Mouse (Mus musculus): ENCODE measurements at regions not wholly inside any gene's neighbourhood (a gene's known extent, or its start where the extent isn't known, plus 50 kb on each side); places are given as distances from the start of the nearest gene placed in this dataset.

DNA sequence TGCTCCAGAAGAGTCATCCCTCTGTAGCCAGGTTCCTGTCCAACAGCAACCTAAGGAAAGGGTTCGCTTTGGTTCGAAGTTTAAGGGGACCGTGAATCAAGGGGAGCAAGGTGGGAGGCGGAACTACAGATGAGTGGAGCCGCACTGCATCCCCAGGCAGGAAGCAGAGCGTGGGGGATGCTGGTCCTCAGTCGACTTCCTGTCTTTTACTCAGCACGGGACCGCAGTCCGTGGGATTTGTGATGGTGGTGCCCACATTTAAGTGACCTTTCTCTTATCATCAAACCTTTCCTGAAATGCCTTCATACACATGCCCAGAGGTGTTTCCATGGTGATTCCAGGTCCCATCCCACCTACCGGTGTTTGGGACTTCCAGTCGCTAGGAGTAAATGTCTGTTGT lies 278.2 kb downstream of the 3100002H09Rik start:
- intact Hi-C loops (cut with DNase I), result no loop called here
- DNase-seq, result no peak

DNA sequence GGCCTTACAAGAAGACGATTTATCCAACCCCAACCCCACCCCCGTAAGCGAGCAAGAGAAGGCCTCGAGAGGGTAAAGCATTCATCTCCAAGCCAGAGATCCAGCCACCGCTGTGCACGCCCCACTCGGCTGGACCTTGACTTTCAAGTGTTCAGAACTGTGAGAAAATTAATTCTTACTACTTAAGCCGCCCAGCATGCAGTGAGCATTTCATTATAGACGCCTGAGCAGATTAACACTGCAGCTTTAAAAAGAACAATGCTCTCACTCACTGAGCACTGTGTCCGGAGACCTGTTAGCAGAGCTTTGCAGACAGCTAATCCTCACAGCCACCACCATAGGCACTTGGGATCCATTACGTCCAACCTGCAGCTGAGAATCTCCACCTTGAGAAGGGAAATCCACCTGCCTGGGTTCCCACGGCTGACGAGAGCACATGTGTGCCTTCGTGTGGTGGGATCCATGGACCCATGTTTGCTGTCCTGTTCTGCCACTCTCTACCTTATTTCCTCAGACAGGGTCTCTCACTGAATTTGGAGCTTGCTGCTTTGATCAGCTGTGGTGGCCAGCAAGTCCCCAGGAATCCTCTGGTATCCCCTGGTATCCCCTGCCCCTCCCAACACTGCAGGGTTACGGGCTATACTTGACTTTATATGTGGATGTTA lies 281.4 kb downstream of the 3100002H09Rik start:
- intact Hi-C loops (cut with DNase I), result no loop called here
- no peak for DNase-seq

DNA sequence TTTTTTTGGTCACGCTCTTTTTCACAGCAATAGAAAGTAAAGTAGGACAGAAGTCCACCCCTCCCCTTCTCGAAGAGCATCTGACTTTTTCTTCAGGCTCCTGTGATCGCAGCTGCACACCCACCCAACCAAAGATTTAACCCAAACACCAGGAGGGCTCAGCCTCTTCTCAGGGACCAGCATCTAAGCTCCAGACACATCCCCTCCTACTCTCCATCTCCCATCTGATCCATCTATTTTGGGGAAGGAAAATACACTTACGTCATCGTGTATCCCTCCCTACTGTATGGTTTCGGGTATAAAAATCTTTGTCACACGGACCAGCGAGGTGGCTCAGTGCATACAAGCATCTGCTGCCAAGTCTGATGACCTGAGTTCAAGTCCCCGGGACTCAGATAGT lies 284.3 kb downstream of the 3100002H09Rik start:
- no peak for DNase-seq
- intact Hi-C loops (cut with DNase I), result no loop called here

DNA sequence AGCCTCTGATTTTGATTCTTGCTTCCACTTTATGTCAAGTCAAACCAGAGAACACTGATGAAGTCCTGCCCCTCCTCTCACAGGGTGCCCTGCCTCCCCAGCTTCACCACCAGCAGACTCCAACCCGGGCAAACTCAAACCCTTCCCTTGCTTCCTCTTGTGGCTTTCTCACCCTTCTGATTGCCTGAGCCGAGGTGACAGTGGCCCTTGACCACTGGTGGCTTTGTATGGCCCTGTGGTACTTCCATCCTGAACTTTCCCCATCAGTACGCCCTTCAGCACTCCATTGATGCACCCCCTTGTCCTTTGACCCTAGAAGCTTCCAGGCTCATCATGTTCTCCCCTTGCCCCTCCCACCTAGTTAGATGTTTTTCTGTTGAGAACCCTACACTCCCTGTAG lies 287.0 kb downstream of the 3100002H09Rik start:
- intact Hi-C loops (cut with DNase I), result no loop called here
- DNase-seq, result no peak

DNA sequence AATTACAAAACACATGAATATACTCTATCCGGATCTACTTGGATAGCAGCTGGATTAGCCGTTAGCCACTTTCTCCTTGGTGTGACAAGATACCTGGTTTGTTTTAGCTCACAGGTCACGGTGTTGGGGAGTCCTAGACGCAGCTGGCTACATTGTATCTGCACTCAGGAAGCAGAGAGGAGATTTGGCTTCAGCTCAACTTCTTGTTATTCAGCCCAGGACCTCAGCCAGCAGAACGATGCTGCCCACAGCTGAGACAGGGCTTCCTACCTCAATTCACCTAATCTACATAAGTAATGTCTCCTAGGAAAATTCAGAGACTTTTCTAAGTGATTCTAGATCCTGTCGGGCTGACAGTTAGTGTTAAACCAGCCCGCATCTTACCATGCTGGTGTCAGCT lies 289.4 kb downstream of the 3100002H09Rik start:
- intact Hi-C loops (cut with DNase I), result no loop called here
- DNase-seq, result no peak

DNA sequence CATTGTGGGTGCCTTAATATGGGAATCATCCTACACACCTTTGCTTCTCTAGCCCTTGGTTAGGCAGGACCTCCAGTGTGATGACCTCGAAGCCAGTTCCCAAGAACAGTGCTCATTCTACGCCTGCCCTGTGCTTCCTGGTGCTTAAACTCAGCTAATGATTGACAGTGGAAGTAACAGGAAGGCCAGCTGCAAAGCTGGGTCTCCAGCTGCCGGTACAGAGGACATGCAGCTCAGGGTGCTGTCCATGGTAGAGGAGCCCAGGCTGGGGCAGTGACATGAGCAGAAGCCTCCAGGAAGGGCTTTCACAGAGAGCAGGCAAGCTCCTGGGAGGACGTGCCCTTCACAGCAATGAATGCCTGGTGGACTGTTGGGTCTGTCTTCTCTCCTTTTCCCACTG lies 293.6 kb downstream of the 3100002H09Rik start:
- DNase-seq, result no peak
- intact Hi-C loops (cut with DNase I), result no loop called here

DNA sequence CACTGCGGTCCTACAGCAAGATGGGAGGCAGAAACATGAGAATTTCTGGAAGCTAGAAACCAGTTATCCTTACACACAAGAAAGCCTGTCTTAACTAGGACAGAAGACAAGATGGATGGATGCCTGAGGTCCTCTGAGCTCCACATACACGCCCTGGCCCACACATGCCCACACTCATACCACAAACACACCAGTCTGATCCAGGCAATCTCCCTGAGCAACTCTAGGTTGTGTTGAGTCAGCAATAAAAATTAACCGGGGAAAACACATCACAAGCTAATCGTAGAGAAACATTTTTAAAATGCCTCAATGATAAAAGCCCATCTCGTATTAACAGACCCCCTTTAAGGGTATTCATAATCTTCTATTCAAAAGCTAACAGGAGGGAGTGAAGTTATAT lies 298.9 kb downstream of the 3100002H09Rik start:
- DNase-seq, result no peak
- intact Hi-C loops (cut with DNase I), result no loop called here

DNA sequence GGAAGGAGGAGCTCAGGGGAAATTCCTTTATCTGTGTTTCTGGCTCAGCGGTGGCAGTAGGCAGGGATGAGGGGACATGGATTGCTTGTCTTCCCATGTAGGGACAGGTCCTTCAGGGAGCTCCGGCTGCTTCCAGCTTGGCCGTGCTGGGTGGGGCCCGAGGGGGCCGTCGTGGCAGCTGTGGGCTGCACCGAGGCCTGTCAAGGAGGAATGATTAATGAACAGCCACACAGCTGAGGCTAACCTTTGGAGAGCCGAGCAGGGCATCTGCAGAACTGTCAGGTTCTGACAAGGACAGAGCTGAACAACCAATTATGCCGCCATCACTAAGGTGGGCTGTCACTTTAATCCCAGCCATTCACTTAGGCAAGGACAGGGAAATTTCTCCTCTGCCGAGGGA lies 300.0 kb downstream of the 3100002H09Rik start:
- no peak for DNase-seq
- intact Hi-C loops (cut with DNase I), result no loop called here

DNA sequence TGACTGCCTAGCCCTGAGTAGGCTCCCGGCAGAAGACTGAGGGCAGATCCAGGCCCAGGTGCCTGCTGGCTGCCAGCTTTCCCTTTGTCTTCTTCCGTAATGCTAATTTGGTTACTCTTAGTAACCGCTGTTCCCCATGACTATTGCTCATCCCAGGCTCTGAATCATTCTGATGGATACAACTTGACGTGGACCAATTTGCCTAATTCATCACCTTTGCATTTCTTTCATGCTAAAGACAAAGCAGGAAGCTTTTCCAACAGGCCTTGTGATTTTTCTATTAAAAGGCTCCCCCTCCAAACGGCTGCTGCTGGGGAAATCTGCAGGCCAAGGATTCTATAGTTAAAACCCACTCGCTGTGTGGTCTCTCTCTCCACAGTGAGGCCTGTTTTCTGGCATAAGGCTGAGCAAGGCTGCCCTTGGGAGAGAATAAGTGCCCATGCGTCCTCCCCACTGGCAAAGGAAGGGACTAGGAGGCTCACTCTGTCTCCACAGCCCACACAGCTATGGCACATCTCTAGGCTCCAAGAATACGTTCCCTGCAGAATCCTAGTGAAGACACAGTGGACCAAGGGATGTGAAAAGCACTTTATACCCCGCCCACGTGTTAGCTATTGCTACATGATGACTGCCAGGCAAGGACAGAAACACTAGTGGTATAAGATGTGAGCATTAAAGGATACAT lies 304.6 kb downstream of the 3100002H09Rik start:
- peak; percentile 31 for DNase-seq
- intact Hi-C loops (cut with DNase I), result no loop called here

DNA sequence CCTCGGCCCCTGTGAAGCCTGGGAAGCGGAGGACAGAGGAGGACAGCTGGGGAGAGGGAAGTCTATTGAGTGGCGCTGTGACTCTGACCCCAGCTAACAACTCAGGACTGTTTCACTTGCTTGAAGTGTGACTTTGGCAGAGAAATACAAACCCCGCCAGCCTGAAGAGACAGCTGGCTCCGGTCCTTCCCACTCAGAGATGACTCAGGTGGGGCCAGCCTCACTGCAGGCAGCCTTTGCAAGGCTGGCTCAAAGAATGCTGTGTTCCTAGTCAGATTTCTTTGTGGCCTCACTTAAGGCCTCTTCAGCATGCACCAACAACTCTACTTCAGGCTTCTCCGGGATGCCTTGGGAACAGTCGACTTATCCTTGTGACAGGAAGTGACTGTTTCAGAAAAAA lies 307.7 kb downstream of the 3100002H09Rik start:
- intact Hi-C loops (cut with DNase I), result no loop called here
- DNase-seq, result no peak

DNA sequence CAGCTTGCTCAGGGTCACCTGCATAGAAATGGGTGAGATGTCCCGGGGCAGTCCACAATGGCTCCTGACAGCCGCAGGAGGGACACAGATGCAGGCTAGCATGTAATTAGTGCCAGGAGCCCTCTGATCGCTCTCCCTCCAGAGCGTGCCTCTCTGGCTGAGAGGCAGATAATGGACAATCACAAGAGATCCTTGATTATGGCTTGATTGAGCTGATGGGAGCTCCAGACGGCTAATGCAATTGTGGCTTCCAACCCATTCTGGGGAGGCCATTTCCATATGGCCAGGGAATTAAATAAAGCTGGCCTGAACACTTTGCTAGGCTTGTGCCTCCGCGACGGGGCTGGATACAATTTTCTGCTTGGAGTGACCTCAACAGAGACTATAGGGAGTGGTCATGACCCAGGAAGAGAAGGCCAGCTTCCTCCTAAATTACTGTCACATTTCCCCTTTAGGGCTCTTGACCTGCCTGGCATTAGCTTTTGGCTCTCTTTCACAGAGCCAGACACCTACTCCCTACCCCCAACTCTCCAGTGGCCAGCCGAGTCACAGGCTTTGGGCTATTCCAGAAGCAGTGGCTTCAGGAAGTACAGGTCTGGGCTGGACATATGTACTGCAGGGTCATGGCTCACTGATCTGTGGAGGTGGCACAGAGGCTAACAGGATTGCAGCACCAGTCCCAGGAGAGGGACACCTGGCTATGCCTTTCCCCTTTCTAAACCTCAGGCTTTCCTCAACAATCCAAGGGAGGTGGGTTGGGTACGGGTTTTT lies 311.8 kb downstream of the 3100002H09Rik start:
- no peak for DNase-seq
- intact Hi-C loops (cut with DNase I), result no loop called here

DNA sequence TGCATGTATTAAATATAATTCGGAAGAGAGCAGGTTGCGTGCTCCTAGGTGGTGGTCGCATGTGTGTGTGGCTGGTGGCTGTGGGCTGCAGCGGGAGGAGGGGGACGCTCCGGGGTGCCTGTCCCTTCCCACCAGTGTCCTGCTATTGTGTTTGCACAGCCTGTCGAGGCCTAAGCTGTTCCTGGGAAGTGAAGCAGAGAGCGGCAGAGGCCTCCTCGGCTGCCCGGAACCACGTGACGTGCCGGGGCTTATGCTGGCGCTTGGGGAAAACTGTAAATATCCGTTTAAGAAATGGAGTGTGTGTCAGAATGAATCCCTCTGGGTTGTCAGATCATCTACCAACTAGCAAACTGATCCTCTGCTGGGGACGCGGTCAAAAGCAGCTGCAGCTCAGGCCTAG lies 318.3 kb downstream of the 3100002H09Rik start:
- intact Hi-C loops (cut with DNase I), result no loop called here
- DNase-seq, result peak; percentile 21

DNA sequence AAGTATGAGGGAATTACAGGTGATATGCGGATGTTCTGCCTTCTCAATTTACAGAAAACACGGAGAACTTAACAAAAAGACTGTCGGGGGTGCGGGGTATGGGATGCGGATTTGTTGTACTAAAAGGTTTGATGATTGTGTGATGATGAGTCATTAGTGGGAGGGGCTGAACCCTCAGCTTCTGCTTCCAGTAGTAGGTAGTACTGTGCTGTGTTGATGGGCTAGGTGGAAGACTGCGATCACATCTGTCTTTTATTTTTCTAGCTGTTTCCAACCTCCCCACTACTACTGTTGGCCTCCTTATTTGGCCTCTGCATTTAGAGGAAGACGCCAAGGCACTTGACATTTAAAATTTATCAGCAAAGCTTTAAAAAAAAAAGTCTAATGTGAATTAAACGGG lies 318.8 kb downstream of the 3100002H09Rik start:
- DNase-seq, result no peak
- intact Hi-C loops (cut with DNase I), result no loop called here

DNA sequence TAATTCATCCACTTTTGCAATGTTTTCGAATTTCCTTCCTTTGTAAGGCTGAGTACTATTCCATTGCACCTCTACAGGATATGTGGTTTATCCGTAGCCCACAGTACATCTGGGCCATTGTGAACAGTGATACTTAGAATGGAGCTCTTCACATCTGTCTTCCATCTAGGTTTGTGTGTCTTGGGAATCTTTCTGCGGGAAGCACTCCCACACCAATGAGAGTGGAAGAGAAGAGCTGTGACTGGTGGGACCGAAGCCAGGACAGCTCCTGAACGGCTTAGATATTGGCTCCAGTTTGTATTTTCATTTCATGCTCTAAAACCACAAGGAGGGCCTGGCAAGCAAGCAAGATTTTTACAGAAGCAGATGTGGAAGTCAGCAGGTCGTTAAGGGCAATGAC lies 323.1 kb downstream of the 3100002H09Rik start:
- intact Hi-C loops (cut with DNase I), result no loop called here
- no peak for DNase-seq

DNA sequence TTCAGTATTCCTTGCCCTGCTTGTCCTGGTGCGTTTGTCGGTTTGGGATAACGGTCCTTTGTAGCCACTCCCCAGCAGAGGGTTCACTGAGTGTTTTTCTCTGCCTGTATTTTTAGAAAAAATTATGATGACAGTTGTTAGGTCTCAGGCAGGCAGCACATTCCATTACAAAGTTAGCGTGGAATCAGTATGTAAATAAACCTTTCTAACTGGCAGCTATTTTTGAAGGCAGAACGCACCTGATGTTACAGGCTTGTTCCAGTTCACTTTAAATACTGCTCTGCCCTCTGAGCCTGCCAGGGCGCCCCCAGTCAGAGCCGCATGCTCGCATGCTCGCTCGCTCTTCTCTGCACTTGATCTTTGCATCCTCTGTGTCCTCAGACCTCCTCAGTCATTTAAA lies 331.9 kb downstream of the 3100002H09Rik start:
- intact Hi-C loops (cut with DNase I), result no loop called here
- DNase-seq, result no peak

DNA sequence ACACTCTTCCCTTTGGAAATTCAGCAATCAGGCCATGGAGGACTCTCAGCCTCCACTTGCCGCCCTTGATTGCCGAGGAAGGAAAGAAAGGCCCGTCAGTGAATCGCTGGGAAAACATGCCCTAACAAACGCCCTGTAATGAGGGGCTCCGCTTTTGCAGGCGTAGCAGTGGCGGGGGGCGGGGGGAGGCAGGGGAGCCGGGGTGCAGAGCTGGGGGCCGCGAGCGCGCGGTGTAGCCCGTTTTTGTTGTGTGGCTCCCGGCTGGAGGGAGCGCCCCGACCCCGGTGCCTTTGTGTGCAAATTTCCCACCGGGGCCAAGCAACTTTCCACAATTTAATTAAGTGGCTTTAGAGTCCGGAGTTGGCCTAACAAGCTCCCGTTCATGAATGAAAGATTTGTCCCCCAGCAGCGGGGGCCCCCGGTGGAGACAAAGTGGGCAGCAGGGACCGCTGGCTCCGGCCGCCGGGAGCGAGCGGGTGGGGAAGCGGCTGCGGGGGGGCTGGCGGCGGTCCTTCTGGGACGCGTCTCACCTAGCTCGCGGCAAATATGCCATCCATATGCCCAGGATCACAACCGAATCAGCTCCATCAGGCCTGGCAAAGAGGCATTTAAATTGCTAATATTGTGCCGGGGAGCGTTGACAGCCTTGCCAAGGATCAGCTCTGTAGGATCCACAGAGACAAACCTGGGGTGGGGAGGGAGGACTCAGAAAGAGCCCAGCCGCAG lies 333.0 kb downstream of the 3100002H09Rik start:
- peak; percentile 48 for DNase-seq

DNA sequence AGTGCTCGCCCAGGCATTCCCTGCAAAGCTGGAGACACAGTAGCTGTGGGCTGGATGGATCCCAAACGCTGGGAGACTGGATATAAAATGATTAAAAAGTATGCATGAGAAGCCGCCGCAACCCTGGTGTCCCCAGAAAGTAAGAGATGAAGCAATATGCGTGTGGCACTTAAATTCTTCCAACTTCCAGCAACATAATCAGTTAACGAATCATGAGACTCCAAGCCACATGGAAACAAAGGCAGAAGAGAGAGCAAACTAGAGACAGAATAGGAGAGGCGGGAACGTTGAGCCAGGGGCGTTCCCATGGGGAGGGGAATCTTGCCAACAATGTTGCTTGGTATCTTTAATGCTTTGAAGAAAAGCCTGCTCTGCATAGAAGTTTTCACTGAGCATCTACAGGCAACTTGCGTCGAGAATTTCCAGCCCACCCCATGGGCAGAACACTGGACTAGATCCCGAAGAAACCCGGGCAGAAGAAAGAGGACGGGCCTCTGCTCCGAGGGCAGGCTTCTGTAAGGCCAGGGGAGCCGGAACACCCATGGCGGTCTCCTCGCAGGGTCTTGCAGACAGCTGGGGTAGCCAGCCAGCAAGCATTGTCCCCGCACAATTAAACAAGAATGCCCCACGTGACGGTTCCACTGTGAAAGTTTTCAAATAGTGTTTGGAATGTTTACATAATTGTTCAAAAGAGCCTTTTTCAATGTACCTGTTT lies 333.7 kb downstream of the 3100002H09Rik start:
- peak; percentile 64 for DNase-seq
- intact Hi-C loops (cut with DNase I), result no loop called here

More for the DNA sequence above, 333.0 kb downstream of the 3100002H09Rik start:
- intact Hi-C loops (cut with DNase I), result no loop called here

DNA sequence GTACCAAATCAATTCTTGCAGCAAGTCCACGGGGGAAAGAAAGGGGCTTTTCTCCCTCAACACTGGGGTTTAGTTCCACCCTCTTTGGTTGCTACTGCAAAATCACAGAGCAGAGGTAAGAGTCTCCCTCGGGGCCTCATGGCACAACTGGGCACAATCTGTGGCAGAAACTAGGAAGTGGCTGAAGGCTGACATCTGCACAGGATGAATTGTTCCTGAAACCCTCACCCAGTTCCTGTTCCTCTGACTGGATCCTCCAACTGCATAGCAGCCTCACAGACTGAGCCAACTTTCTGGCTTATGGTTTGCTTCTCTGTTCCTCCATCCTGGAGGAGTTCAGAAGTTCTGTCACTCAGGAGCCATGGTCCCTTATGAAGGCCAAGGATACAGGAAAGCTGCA lies 338.6 kb downstream of the 3100002H09Rik start:
- intact Hi-C loops (cut with DNase I), result no loop called here
- DNase-seq, result no peak

DNA sequence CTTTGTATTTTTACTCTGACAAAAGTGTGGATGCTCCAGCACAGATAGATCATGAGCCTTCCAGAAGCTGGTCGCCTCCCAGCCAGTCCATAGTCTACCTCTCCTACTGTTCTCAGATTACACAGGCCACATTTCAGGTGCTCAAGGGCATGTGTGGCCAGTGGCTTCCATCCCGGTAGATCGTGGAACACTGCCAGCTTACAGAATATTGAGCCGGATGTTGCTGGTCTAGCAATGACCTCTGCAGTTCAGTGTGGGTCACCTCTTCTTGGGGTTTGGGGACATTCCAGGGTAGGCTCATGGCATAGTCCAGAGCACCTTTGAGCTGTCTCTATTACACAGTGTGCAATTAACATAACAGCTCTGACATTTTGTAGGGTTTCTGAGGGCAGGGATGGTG lies 342.2 kb downstream of the 3100002H09Rik start:
- intact Hi-C loops (cut with DNase I), result no loop called here

DNA sequence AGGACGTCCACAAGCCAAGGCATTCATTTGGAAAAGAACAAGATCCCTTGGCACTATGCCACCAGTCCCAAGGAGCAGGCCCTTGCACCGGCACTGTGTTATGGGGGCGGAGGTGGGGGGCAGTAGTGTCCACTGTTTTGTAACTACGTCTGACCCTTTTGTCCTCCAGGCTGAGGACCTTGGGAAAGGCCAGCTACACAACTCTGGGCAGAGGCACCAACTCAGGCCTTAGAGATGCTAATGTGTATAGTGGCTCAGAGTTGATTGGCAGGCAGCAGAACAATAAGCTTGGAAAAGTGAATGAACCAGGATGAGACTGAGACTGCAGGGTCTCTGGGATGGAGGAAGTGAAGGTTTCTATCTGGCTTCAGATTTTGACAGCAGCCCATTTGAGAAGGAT lies 344.0 kb downstream of the 3100002H09Rik start:
- peak; percentile 44 for DNase-seq
- intact Hi-C loops (cut with DNase I), result no loop called here

More for the DNA sequence above, 342.2 kb downstream of the 3100002H09Rik start:
- DNase-seq, result no peak

DNA sequence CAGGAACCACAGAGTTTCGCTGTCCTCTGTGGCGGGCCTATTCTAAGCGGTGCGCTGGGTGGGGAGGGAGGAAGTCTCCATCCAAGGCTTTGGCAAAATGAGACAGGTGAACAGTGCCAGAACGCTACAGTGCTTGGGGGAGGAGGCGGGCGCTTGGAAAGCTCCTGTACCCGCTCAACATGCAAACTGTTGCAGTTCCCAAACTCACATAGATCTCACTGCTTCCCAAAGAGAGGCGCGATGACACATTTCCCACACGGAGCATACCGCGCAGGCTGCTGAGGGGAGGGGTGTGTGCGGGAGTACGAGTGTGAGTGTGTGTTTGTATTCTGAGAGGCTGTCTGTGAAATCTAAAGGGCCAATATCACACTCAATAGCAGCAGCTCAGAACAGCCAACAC lies 345.1 kb downstream of the 3100002H09Rik start:
- intact Hi-C loops (cut with DNase I), result no loop called here
- DNase-seq, result peak; percentile 10
